Mouse (Mus musculus): ENCODE results near the gene Kif24. TPM values are rescaled to one million over a fixed set of nuclear protein-coding genes. Genes with fewer than 3 reads are reported as not detected.

The Kif24 gene
- polyA plus RNA-seq, 1 experiment: 5.6 TPM

GRCm38 (mm10) chr4:41361059-41361458 is 103.6 kb downstream of the Kif24 start:
- no peaks in the 10 kb centered on the region for H3K27me3 ChIP-seq (ENCODE audit: control insufficient read depth, insufficient read depth, low read length)
- no peaks in the 10 kb centered on the region for H3K36me3 ChIP-seq (ENCODE audit: control insufficient read depth, insufficient read depth, low read length)
- TF ChIP-seq POLR2A (IDR thresholded peaks at IDR 0.05; ENCODE audit: control insufficient read depth, extremely low read depth, insufficient read depth, low read length, poor library complexity): no peak
- TF ChIP-seq CTCF (IDR thresholded peaks at IDR 0.05; ENCODE audit: borderline replicate concordance, control insufficient read depth, extremely low read depth, insufficient read depth, low read length, poor library complexity): no peak
- H3K27ac ChIP-seq (ENCODE audit: control insufficient read depth, insufficient read depth, low read length): no peak overlapping the region
- no peak overlapping the region for H3K4me3 ChIP-seq (ENCODE audit: control insufficient read depth, insufficient read depth, low read length)
- H3K4me1 ChIP-seq (replicated peaks; ENCODE audit: control insufficient read depth, insufficient read depth, low read length): peaks cover 2% of the 10 kb centered on the region
- WGBS: 93% methylated on average over 3 of the region's 3 CpGs
- no peak for DNase-seq

GRCm38 (mm10) chr4:41359358-41359757 is 105.3 kb downstream of the Kif24 start:
- H3K27me3 ChIP-seq (ENCODE audit: control insufficient read depth, insufficient read depth, low read length): no peaks in the 10 kb centered on the region
- no peaks in the 10 kb centered on the region for H3K36me3 ChIP-seq (ENCODE audit: control insufficient read depth, insufficient read depth, low read length)
- peaks cover 2% of the 10 kb centered on the region for H3K4me1 ChIP-seq (replicated peaks; ENCODE audit: control insufficient read depth, insufficient read depth, low read length)
- DNase-seq: no peak
- H3K4me3 ChIP-seq (ENCODE audit: control insufficient read depth, insufficient read depth, low read length): no peak overlapping the region
- no peak overlapping the region for H3K27ac ChIP-seq (ENCODE audit: control insufficient read depth, insufficient read depth, low read length)
- WGBS: 98% methylated on average over 7 of the region's 7 CpGs
- TF ChIP-seq CTCF (IDR thresholded peaks at IDR 0.05; ENCODE audit: borderline replicate concordance, control insufficient read depth, extremely low read depth, insufficient read depth, low read length, poor library complexity) (no peak), POLR2A (IDR thresholded peaks at IDR 0.05; ENCODE audit: control insufficient read depth, extremely low read depth, insufficient read depth, low read length, poor library complexity) (no peak)

- H3K4me3 ChIP-seq (ENCODE audit: control insufficient read depth, insufficient read depth, low read length): no peak overlapping the region
- DNase-seq: no peak
- TF ChIP-seq POLR2A (IDR thresholded peaks at IDR 0.05; ENCODE audit: control insufficient read depth, extremely low read depth, insufficient read depth, low read length, poor library complexity): no peak
- TF ChIP-seq CTCF (IDR thresholded peaks at IDR 0.05; ENCODE audit: borderline replicate concordance, control insufficient read depth, extremely low read depth, insufficient read depth, low read length, poor library complexity): no peak
- H3K36me3 ChIP-seq (ENCODE audit: control insufficient read depth, insufficient read depth, low read length): no peaks in the 10 kb centered on the region
- peaks cover 2% of the 10 kb centered on the region for H3K4me1 ChIP-seq (replicated peaks; ENCODE audit: control insufficient read depth, insufficient read depth, low read length)
- no peaks in the 10 kb centered on the region for H3K27me3 ChIP-seq (ENCODE audit: control insufficient read depth, insufficient read depth, low read length)
- H3K27ac ChIP-seq (ENCODE audit: control insufficient read depth, insufficient read depth, low read length): no peak overlapping the region
- 70% methylated on average over 2 of the region's 2 CpGs for WGBS
These were observed 106.0 kb downstream of the Kif24 start for GRCm38 (mm10) chr4:41358669-41359068.

- Histone ChIP-seq H3K4me3 (ENCODE audit: control insufficient read depth, insufficient read depth, low read length) (no peak overlapping the region), H3K27me3 (ENCODE audit: control insufficient read depth, insufficient read depth, low read length) (no peaks in the 10 kb centered on the region), H3K27ac (ENCODE audit: control insufficient read depth, insufficient read depth, low read length) (no peak overlapping the region), H3K4me1 (replicated peaks; ENCODE audit: control insufficient read depth, insufficient read depth, low read length) (no peaks in the 10 kb centered on the region), H3K36me3 (ENCODE audit: control insufficient read depth, insufficient read depth, low read length) (no peaks in the 10 kb centered on the region)
- no peak for TF ChIP-seq CTCF (IDR thresholded peaks at IDR 0.05; ENCODE audit: borderline replicate concordance, control insufficient read depth, extremely low read depth, insufficient read depth, low read length, poor library complexity)
- TF ChIP-seq POLR2A (IDR thresholded peaks at IDR 0.05; ENCODE audit: control insufficient read depth, extremely low read depth, insufficient read depth, low read length, poor library complexity): no peak
- WGBS: 96% methylated on average over 2 of the region's 2 CpGs
- no peak for DNase-seq
These were observed 107.5 kb downstream of the Kif24 start for GRCm38 (mm10) chr4:41357154-41357553.

GRCm38 (mm10) chr4:41353265-41353664 is 111.4 kb downstream of the Kif24 start:
- DNase-seq: no peak
- 84% methylated on average over 1 of the region's 1 CpGs for WGBS
- TF ChIP-seq CTCF (IDR thresholded peaks at IDR 0.05; ENCODE audit: borderline replicate concordance, control insufficient read depth, extremely low read depth, insufficient read depth, low read length, poor library complexity): no peak
- no peak for TF ChIP-seq POLR2A (IDR thresholded peaks at IDR 0.05; ENCODE audit: control insufficient read depth, extremely low read depth, insufficient read depth, low read length, poor library complexity)
- H3K27ac ChIP-seq (ENCODE audit: control insufficient read depth, insufficient read depth, low read length): no peak overlapping the region
- H3K4me1 ChIP-seq (replicated peaks; ENCODE audit: control insufficient read depth, insufficient read depth, low read length): no peaks in the 10 kb centered on the region
- no peaks in the 10 kb centered on the region for H3K36me3 ChIP-seq (ENCODE audit: control insufficient read depth, insufficient read depth, low read length)
- no peak overlapping the region for H3K4me3 ChIP-seq (ENCODE audit: control insufficient read depth, insufficient read depth, low read length)
- H3K27me3 ChIP-seq (ENCODE audit: control insufficient read depth, insufficient read depth, low read length): no peaks in the 10 kb centered on the region

GRCm38 (mm10) chr4:41352758-41353157 is 111.9 kb downstream of the Kif24 start:
- no peaks in the 10 kb centered on the region for H3K4me1 ChIP-seq (replicated peaks; ENCODE audit: control insufficient read depth, insufficient read depth, low read length)

GRCm38 (mm10) chr4:41349199-41349591 is 115.5 kb downstream of the Kif24 start:
- under 1% methylated on average over 27 of the region's 28 CpGs for WGBS

More at GRCm38 (mm10) chr4:41352758-41353157, 111.9 kb downstream of the Kif24 start:
- TF ChIP-seq POLR2A (IDR thresholded peaks at IDR 0.05; ENCODE audit: control insufficient read depth, extremely low read depth, insufficient read depth, low read length, poor library complexity): no peak
- no peak for TF ChIP-seq CTCF (IDR thresholded peaks at IDR 0.05; ENCODE audit: borderline replicate concordance, control insufficient read depth, extremely low read depth, insufficient read depth, low read length, poor library complexity)
- Histone ChIP-seq H3K27ac (ENCODE audit: control insufficient read depth, insufficient read depth, low read length) (no peak overlapping the region), H3K27me3 (ENCODE audit: control insufficient read depth, insufficient read depth, low read length) (no peaks in the 10 kb centered on the region), H3K4me3 (ENCODE audit: control insufficient read depth, insufficient read depth, low read length) (no peak overlapping the region), H3K36me3 (ENCODE audit: control insufficient read depth, insufficient read depth, low read length) (no peaks in the 10 kb centered on the region)
- no peak for DNase-seq
- 93% methylated on average over 4 of the region's 4 CpGs for whole genome bisulfite sequencing

More at GRCm38 (mm10) chr4:41349199-41349591, 115.5 kb downstream of the Kif24 start:
- DNase-seq: no peak
- Histone ChIP-seq H3K4me1 (replicated peaks; ENCODE audit: control insufficient read depth, insufficient read depth, low read length) (no peaks in the 10 kb centered on the region), H3K36me3 (ENCODE audit: control insufficient read depth, insufficient read depth, low read length) (no peaks in the 10 kb centered on the region), H3K27ac (ENCODE audit: control insufficient read depth, insufficient read depth, low read length) (no peak overlapping the region), H3K4me3 (ENCODE audit: control insufficient read depth, insufficient read depth, low read length) (peak overlapping the region; percentile 68), H3K27me3 (ENCODE audit: control insufficient read depth, insufficient read depth, low read length) (no peaks in the 10 kb centered on the region)
- TF ChIP-seq POLR2A (IDR thresholded peaks at IDR 0.05; ENCODE audit: control insufficient read depth, extremely low read depth, insufficient read depth, low read length, poor library complexity) (no peak), CTCF (IDR thresholded peaks at IDR 0.05; ENCODE audit: borderline replicate concordance, control insufficient read depth, extremely low read depth, insufficient read depth, low read length, poor library complexity) (no peak)

Data from thymus, adult 2 months (tissue).